Mouse (Mus musculus): ENCODE measurements around the gene Gm20838. TPM values are rescaled to one million over a fixed set of nuclear protein-coding genes. Genes with fewer than 3 reads are reported as not detected.
"Not testable (repeated sequence)": the region's sequence is repeated elsewhere in the genome, so short reads cannot be mapped to it uniquely, and the experiment has no call there.

Gene Gm20838
- total RNA-seq (2021), result not detected

DNA sequence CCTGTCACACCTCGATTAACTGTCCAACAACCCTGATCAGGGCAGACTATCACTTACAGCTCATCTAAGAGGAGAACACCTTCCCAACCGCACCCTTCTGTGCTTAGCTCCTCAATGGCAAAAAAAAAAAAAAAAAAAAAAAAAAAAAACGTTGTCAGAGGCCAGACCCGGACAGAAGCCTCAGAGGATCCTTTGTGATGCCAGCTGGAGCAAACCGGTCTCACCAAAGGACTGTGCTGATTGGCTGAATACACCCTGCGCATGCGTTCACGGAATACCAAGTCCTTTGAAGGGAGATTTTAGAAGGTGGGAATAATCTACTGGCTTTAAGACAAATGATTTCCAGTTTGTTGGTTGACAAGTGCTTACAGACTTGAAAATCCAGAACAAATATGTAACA lies at the start of gene Gm20838:
Gm20838 (minus strand) TSS at position 101 of the 400 bp plus-strand sequence.
- intact Hi-C loops (cut with DNase I); DNase-seq: not testable (repeated sequence)
